Comparison of ENCODE assay signal across 17 mouse cellular contexts in the genomic region with DNA sequence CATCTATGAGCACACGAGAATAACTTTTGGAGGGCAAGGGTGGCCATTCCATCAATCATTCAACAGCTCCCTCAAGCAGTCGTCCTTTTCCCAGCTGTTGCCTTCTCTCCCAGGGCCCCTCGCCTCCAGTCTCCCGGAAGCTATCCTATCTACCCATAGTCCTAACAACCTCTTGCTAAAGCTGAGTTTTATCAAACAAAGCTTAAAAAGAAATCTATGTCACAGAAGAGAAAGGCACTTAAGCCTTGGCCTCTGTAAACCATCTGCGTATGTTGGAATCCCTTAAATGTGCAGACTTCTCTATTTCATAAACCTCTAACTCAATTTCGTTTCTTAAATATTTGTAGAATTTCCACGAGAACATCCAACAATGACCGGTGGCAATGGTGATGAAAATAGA.
"Had no signal": no experiment of that assay in that cellular context is flagged by ENCODE, and none has a peak within 500 bp of the region (broad histone marks: within the 10 kb centered on the region; RNA-seq: fewer than 3 reads in every experiment).

No protein-coding gene starts in this region.

- H3K27me3 ChIP-seq: limb, embryonic 13.5 days; liver, embryonic 13.5 days had no signal

- H3K9ac ChIP-seq: limb, embryonic 13.5 days; liver, embryonic 13.5 days had no signal

- H3K4me3 ChIP-seq: left cerebral cortex, adult 2 months; limb, embryonic 13.5 days; liver, embryonic 13.5 days had no signal

- H3K4me2 ChIP-seq: limb, embryonic 13.5 days; liver, embryonic 13.5 days; midbrain, embryonic 11.5 days had no signal

- H3K9me3 ChIP-seq: limb, embryonic 13.5 days; liver, embryonic 13.5 days had no signal

- H3K36me3 ChIP-seq: limb, embryonic 13.5 days; liver, embryonic 13.5 days had no signal

- H3K27ac ChIP-seq: kidney, postnatal 0 days; left cerebral cortex, adult 2 months; limb, embryonic 13.5 days; liver, embryonic 13.5 days had no signal

- DNase-seq: kidney, adult 11 months; kidney, adult 8-10 months; kidney, postnatal 25 days; layer of hippocampus, postnatal 36 days; left cerebral cortex, postnatal 4 days; liver, embryonic 13.5 days; lung, adult 2 months; lung, postnatal 14 days; lung, postnatal 4 days; midbrain, embryonic 14.5 days; thymus, adult 2 months; thymus, postnatal 14 days; thymus, postnatal 4 days had no signal
